Mouse (Mus musculus) embryonic facial prominence, embryonic 13.5 days (tissue): Measurements from ENCODE around the gene Dab1. TPM values are rescaled to one million over a fixed set of nuclear protein-coding genes. Genes with fewer than 3 reads are reported as not detected.

ENCODE experiments used
- ATAC-seq: fragments of 200-750 bp; cut with Nextera tagmentation; 2 replicates; pipeline ENCODE4 v1.8.0; 2017; ENCODE audit warnings: low read depth; ENCODE audit not compliant: insufficient number of reproducible peaks, insufficient read depth, low FRiP score, low TSS enrichment
- H3K27ac ChIP-seq: fragments of 300-500 bp; sonication (generic); 2 replicates; pipeline ENCODE4 v1.5.1; 2015; ENCODE audit warnings: moderate library complexity, mild to moderate bottlenecking, inconsistent platforms
- H3K27me3 ChIP-seq: fragments of 300-500 bp; sonication (generic); 2 replicates; pipeline ENCODE4 v1.6.1; 2015; ENCODE audit warnings: mild to moderate bottlenecking, inconsistent platforms
- H3K36me3 ChIP-seq: fragments of 300-500 bp; sonication (generic); 2 replicates; pipeline ENCODE4 v1.6.1; 2015; ENCODE audit warnings: mild to moderate bottlenecking, inconsistent platforms
- H3K4me1 ChIP-seq: fragments of 300-500 bp; sonication (generic); 2 replicates; pipeline ENCODE4 v1.6.1; 2015; ENCODE audit warnings: inconsistent platforms
- H3K4me2 ChIP-seq: fragments of 300-500 bp; sonication (generic); 2 replicates; pipeline ENCODE4 v1.6.1; 2015; ENCODE audit warnings: moderate library complexity, mild to moderate bottlenecking, inconsistent platforms
- H3K4me3 ChIP-seq: fragments of 300-500 bp; sonication (generic); 2 replicates; pipeline ENCODE4 v1.5.1; 2015; ENCODE audit warnings: mild to moderate bottlenecking, inconsistent platforms
- H3K9ac ChIP-seq: fragments of 300-500 bp; sonication (generic); 2 replicates; pipeline ENCODE4 v1.6.1; 2015; ENCODE audit warnings: mild to moderate bottlenecking, inconsistent platforms
- H3K9me3 ChIP-seq: fragments of 300-500 bp; sonication (generic); 2 replicates; pipeline ENCODE4 v1.6.1; 2016; ENCODE audit warnings: inconsistent platforms
- WGBS: fragments of 180-500 bp; shearing (Covaris S2); methylation state at CpG from one replicate; pipeline ENCODE4 v1.1.7; 2015; ENCODE audit warnings: mixed read lengths; 5-methylcytosine and 5-hydroxymethylcytosine counted together
- polyA plus RNA-seq: library from polyadenylated mRNA; unstranded; fragments of >200 nt; fragmentation: Nextera tagmentation; extraction: Ambion mirVana; gene quantifications from 2 replicates; pipeline ENCODE4 v1.2.1, GENCODE M21; 2015

The Dab1 gene
- polyA plus RNA-seq, 1 experiment from 2014 or later: 17.3 TPM

GRCm38 (mm10) chr4:104062356-104062755 lies 443.2 kb downstream of the Dab1 start:
- Histone ChIP-seq H3K4me3 (no peak overlapping the region), H3K9ac (no peak overlapping the region), H3K27ac (no peak overlapping the region), H3K4me2 (no peak overlapping the region), H3K9me3 (no peaks in the 10 kb centered on the region), H3K36me3 (no peaks in the 10 kb centered on the region), H3K27me3 (no peaks in the 10 kb centered on the region; the same call in 1 of the 2 replicates), H3K4me1 (no peaks in the 10 kb centered on the region; the same call in 1 of the 2 replicates)
- ATAC-seq: no peak
- WGBS: 88% methylated on average over 4 of the region's 4 CpGs

- Histone ChIP-seq H3K27ac (no peak overlapping the region), H3K36me3 (no peaks in the 10 kb centered on the region), H3K4me3 (no peak overlapping the region), H3K4me2 (no peak overlapping the region), H3K4me1 (no peaks in the 10 kb centered on the region), H3K9me3 (no peaks in the 10 kb centered on the region), H3K27me3 (no peaks in the 10 kb centered on the region; the same call in 1 of the 2 replicates), H3K9ac (no peak overlapping the region)
- WGBS: 86% methylated on average over 5 of the region's 5 CpGs
- ATAC-seq: no peak
Measured at GRCm38 (mm10) chr4:104066901-104067300, 447.7 kb downstream of the Dab1 start.

- WGBS: 44% methylated on average over 3 of the region's 3 CpGs
- Histone ChIP-seq H3K27me3 (no peaks in the 10 kb centered on the region; the same call in 1 of the 2 replicates), H3K4me1 (no peaks in the 10 kb centered on the region), H3K27ac (no peak overlapping the region), H3K9me3 (no peaks in the 10 kb centered on the region), H3K36me3 (no peaks in the 10 kb centered on the region), H3K4me3 (no peak overlapping the region), H3K4me2 (no peak overlapping the region), H3K9ac (no peak overlapping the region)
- ATAC-seq: no peak
Measured at GRCm38 (mm10) chr4:104067748-104068147, 448.6 kb downstream of the Dab1 start.

GRCm38 (mm10) chr4:104071296-104071695 lies 452.1 kb downstream of the Dab1 start:
- no peak for ATAC-seq
- H3K4me1 ChIP-seq: no peaks in the 10 kb centered on the region
- H3K4me2 ChIP-seq: no peak overlapping the region
- H3K27ac ChIP-seq: no peak overlapping the region
- H3K36me3 ChIP-seq: no peaks in the 10 kb centered on the region
- H3K9me3 ChIP-seq: no peaks in the 10 kb centered on the region
- H3K27me3 ChIP-seq: no peaks in the 10 kb centered on the region
- no peak overlapping the region for H3K4me3 ChIP-seq
- H3K9ac ChIP-seq: no peak overlapping the region
- WGBS: 69% methylated on average over 10 of the region's 10 CpGs

- no peak overlapping the region for H3K9ac ChIP-seq
- no peak overlapping the region for H3K4me3 ChIP-seq
- H3K27ac ChIP-seq: no peak overlapping the region
- 61% methylated on average over 7 of the region's 7 CpGs for WGBS
- no peaks in the 10 kb centered on the region for H3K9me3 ChIP-seq
- H3K4me1 ChIP-seq: no peaks in the 10 kb centered on the region
- no peaks in the 10 kb centered on the region for H3K36me3 ChIP-seq
- ATAC-seq: no peak
- H3K27me3 ChIP-seq: no peaks in the 10 kb centered on the region
- H3K4me2 ChIP-seq: no peak overlapping the region
Measured at GRCm38 (mm10) chr4:104073920-104074459, 454.8 kb downstream of the Dab1 start.

- Histone ChIP-seq H3K4me3 (no peak overlapping the region), H3K27me3 (no peaks in the 10 kb centered on the region), H3K4me1 (no peaks in the 10 kb centered on the region), H3K4me2 (no peak overlapping the region), H3K9me3 (no peaks in the 10 kb centered on the region), H3K36me3 (no peaks in the 10 kb centered on the region), H3K9ac (no peak overlapping the region), H3K27ac (no peak overlapping the region)
- 80% methylated on average over 1 of the region's 1 CpGs for WGBS
- ATAC-seq: no peak
Measured at GRCm38 (mm10) chr4:104077771-104078170, 458.6 kb downstream of the Dab1 start.

GRCm38 (mm10) chr4:104106299-104106698 lies 487.1 kb downstream of the Dab1 start:
- Histone ChIP-seq H3K27ac (no peak overlapping the region), H3K27me3 (no peaks in the 10 kb centered on the region), H3K9ac (no peak overlapping the region), H3K9me3 (no peaks in the 10 kb centered on the region), H3K4me1 (no peaks in the 10 kb centered on the region), H3K4me3 (no peak overlapping the region), H3K4me2 (no peak overlapping the region), H3K36me3 (no peaks in the 10 kb centered on the region)
- ATAC-seq: no peak
- 28% methylated on average over 6 of the region's 6 CpGs for WGBS

GRCm38 (mm10) chr4:104111614-104112013 lies 492.5 kb downstream of the Dab1 start:
- no peak overlapping the region for H3K27ac ChIP-seq
- H3K36me3 ChIP-seq: no peaks in the 10 kb centered on the region
- H3K4me2 ChIP-seq: no peak overlapping the region
- H3K27me3 ChIP-seq: no peaks in the 10 kb centered on the region
- no peak for ATAC-seq
- no peak overlapping the region for H3K4me3 ChIP-seq
- no peaks in the 10 kb centered on the region for H3K4me1 ChIP-seq
- H3K9me3 ChIP-seq: no peaks in the 10 kb centered on the region
- no peak overlapping the region for H3K9ac ChIP-seq

GRCm38 (mm10) chr4:104113209-104114005 lies 494.2 kb downstream of the Dab1 start:
- WGBS: 69% methylated on average over 13 of the region's 13 CpGs
- H3K27me3 ChIP-seq: no peaks in the 10 kb centered on the region
- no peak for ATAC-seq
- H3K27ac ChIP-seq: no peak overlapping the region
- H3K36me3 ChIP-seq: no peaks in the 10 kb centered on the region
- H3K4me3 ChIP-seq: no peak overlapping the region
- no peak overlapping the region for H3K4me2 ChIP-seq
- H3K9me3 ChIP-seq: no peaks in the 10 kb centered on the region
- no peak overlapping the region for H3K9ac ChIP-seq
- no peaks in the 10 kb centered on the region for H3K4me1 ChIP-seq

GRCm38 (mm10) chr4:104114006-104114361 lies 494.8 kb downstream of the Dab1 start:
- no peak overlapping the region for H3K4me3 ChIP-seq

GRCm38 (mm10) chr4:104120108-104120507 lies 500.9 kb downstream of the Dab1 start:
- no peak for ATAC-seq

More at GRCm38 (mm10) chr4:104114006-104114361, 494.8 kb downstream of the Dab1 start:
- H3K4me1 ChIP-seq: no peaks in the 10 kb centered on the region
- WGBS: 67% methylated on average over 6 of the region's 6 CpGs
- H3K27ac ChIP-seq: no peak overlapping the region
- H3K4me2 ChIP-seq: no peak overlapping the region
- no peaks in the 10 kb centered on the region for H3K9me3 ChIP-seq
- no peaks in the 10 kb centered on the region for H3K36me3 ChIP-seq
- H3K9ac ChIP-seq: no peak overlapping the region
- ATAC-seq: no peak
- H3K27me3 ChIP-seq: no peaks in the 10 kb centered on the region

GRCm38 (mm10) chr4:104121959-104122358 lies 502.8 kb downstream of the Dab1 start:
- no peak for ATAC-seq

More at GRCm38 (mm10) chr4:104120108-104120507, 500.9 kb downstream of the Dab1 start:
- Histone ChIP-seq H3K9me3 (no peaks in the 10 kb centered on the region), H3K27me3 (no peaks in the 10 kb centered on the region), H3K4me1 (no peaks in the 10 kb centered on the region), H3K36me3 (no peaks in the 10 kb centered on the region), H3K4me2 (no peak overlapping the region), H3K4me3 (no peak overlapping the region), H3K27ac (no peak overlapping the region), H3K9ac (no peak overlapping the region)
- WGBS: 82% methylated on average over 4 of the region's 4 CpGs

More at GRCm38 (mm10) chr4:104121959-104122358, 502.8 kb downstream of the Dab1 start:
- H3K9me3 ChIP-seq: no peaks in the 10 kb centered on the region
- H3K27ac ChIP-seq: no peak overlapping the region
- no peak overlapping the region for H3K4me2 ChIP-seq
- no peak overlapping the region for H3K4me3 ChIP-seq
- 83% methylated on average over 5 of the region's 5 CpGs for WGBS
- H3K9ac ChIP-seq: no peak overlapping the region
- H3K36me3 ChIP-seq: no peaks in the 10 kb centered on the region
- no peaks in the 10 kb centered on the region for H3K27me3 ChIP-seq
- H3K4me1 ChIP-seq: no peaks in the 10 kb centered on the region
